ENCODE assay signal across 29 mouse cellular contexts in the genomic region with DNA sequence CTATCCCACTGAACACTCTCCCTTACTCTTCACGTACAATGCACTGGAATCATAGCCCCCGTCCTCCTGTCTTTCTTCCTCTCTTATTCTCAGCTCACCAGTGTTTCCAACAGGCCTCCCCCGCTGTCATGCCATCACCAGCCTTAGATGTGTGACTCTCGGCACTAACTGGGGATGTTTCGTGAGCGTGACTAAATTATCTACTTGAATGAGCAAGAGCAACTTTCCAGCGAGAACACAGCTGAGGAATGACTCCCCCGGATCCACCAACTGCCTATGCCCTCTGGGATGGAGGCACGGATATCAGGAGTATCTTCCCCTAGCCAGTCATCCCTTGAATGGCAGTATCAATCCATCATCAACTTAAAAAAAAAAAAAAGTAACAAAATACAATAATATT. TPM values are rescaled to one million over a fixed set of nuclear protein-coding genes. Genes with fewer than 3 reads are reported as not detected.
"Had no signal": no experiment of that assay in that cellular context is flagged by ENCODE, and none has a peak within 500 bp of the region (broad histone marks: within the 10 kb centered on the region; RNA-seq: fewer than 3 reads in every experiment).

No protein-coding gene starts in this region.

- H3K4me1 ChIP-seq: limb, embryonic 10.5 days; limb, embryonic 13.5 days; lung, embryonic 15.5 days; midbrain, embryonic 10.5 days; midbrain, embryonic 13.5 days; neural tube, embryonic 13.5 days had no signal

- ATAC-seq: liver, embryonic 12.5 days; midbrain, embryonic 13.5 days; midbrain, embryonic 16.5 days had no signal

- H3K27ac ChIP-seq: layer of hippocampus, adult 2 months; limb, embryonic 10.5 days; limb, embryonic 13.5 days; liver, embryonic 12.5 days; liver, embryonic 15.5 days; lung, embryonic 15.5 days; midbrain, embryonic 10.5 days; midbrain, embryonic 13.5 days; neural tube, embryonic 13.5 days; stomach, postnatal 0 days had no signal

- H3K4me2 ChIP-seq: limb, embryonic 13.5 days; liver, embryonic 12.5 days; liver, embryonic 15.5 days; lung, embryonic 15.5 days; midbrain, embryonic 13.5 days; neural tube, embryonic 13.5 days had no signal

- H3K9ac ChIP-seq: limb, embryonic 13.5 days; liver, embryonic 12.5 days; liver, embryonic 15.5 days; lung, embryonic 15.5 days; midbrain, embryonic 13.5 days; neural tube, embryonic 13.5 days had no signal

- H3K27me3 ChIP-seq: limb, embryonic 13.5 days; liver, embryonic 12.5 days; liver, embryonic 15.5 days; lung, embryonic 15.5 days; megakaryocyte, embryonic 14.5 days; midbrain, embryonic 13.5 days; neural tube, embryonic 13.5 days had no signal

- DNase-seq: kidney, adult 11 months; layer of hippocampus, adult 9-11 months; liver; lung, adult 18-20 months; lung, postnatal 10 days; lung, postnatal 36 days; retina, postnatal 1 day; right cerebral cortex, postnatal 4 days; thymus, adult 2 months; thymus, postnatal 14 days; thymus, postnatal 4 days had no signal

- H3K4me3 ChIP-seq: layer of hippocampus, adult 2 months; limb, embryonic 10.5 days; limb, embryonic 13.5 days; liver, embryonic 12.5 days; liver, embryonic 15.5 days; lung, embryonic 15.5 days; megakaryocyte, embryonic 14.5 days; midbrain, embryonic 10.5 days; midbrain, embryonic 13.5 days; myocyte; neural tube, embryonic 13.5 days had no signal

- H3K9me3 ChIP-seq: limb, embryonic 10.5 days; limb, embryonic 13.5 days; liver, embryonic 12.5 days; liver, embryonic 15.5 days; lung, embryonic 15.5 days; megakaryocyte, embryonic 14.5 days; midbrain, embryonic 10.5 days; midbrain, embryonic 13.5 days; neural tube, embryonic 13.5 days had no signal

RNA-seq across cellular contexts. Expression of gene Abcg5, which starts 41.2 kb away (rescaled TPM):
- total RNA-seq: layer of hippocampus, adult 2 months; layer of hippocampus, postnatal 25 days; left cerebral cortex, adult 18-20 months; left cerebral cortex, postnatal 25 days; monocyte, adult 5-6 weeks; neutrophil, adult 5-6 weeks had no signal
- polyA plus RNA-seq: myocyte had no signal

RNA-seq across cellular contexts. Expression of gene Abcg8, which starts 47.9 kb away (rescaled TPM):
- total RNA-seq: layer of hippocampus, adult 2 months; layer of hippocampus, postnatal 25 days; left cerebral cortex, postnatal 25 days; monocyte, adult 5-6 weeks; neutrophil, adult 5-6 weeks had no signal
- polyA plus RNA-seq: limb, embryonic 13.5 days; lung, embryonic 15.5 days; neural tube, embryonic 13.5 days had no signal
